Mouse (Mus musculus): ENCODE measurements at regions not wholly inside any gene's neighbourhood (a gene's known extent, or its start where the extent isn't known, plus 50 kb on each side); places are given as distances from the start of the nearest gene placed in this dataset.

DNA sequence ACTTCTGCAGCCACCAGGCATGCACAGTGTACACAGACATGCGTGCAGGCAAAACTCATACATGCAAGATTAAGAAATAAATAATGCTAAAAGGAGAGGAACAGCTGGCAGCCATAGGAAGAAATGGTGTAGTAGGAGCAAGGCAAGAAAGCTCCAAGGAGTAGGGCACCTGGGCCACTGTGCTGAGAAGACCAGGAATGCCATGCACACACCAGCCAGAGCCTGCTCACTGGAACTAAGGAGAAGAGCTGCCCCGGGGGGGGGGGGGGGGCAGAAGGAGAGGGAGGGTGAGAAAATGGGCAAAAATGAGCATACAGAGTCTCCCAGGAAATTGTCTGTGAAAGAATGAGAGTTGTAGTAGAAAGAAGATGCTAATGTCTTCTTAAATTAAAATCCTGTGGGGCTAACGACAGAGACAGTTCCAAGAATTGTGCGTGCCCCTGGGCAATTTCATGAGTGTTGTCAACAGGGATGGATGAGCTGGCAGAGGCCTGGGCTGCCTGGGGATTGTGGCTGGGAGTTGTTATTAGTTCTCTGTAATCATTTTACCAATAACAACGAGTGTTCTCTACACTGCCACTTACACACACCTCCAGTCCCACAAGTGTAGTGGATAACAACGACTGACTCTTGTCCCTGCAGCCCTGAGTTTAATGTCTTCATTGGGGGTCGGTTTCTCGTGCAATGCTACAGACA lies 54.2 kb upstream of the Syt13 start:
- Histone ChIP-seq H3K4me3 (ENCODE audit: inconsistent target) (no peak overlapping the region), H3K36me3 (ENCODE audit: inconsistent target) (no peaks in the 10 kb centered on the region), H3K27ac (no peak overlapping the region), H3K79me2 (ENCODE audit: inconsistent target) (no peaks in the 10 kb centered on the region)
- WGBS (ENCODE audit: missing documents), result 87% methylated on average over 7 of the region's 8 CpGs

All from macrophage (primary cell).